8 mouse cellular contexts compared by ENCODE assay signal in the genomic region with DNA sequence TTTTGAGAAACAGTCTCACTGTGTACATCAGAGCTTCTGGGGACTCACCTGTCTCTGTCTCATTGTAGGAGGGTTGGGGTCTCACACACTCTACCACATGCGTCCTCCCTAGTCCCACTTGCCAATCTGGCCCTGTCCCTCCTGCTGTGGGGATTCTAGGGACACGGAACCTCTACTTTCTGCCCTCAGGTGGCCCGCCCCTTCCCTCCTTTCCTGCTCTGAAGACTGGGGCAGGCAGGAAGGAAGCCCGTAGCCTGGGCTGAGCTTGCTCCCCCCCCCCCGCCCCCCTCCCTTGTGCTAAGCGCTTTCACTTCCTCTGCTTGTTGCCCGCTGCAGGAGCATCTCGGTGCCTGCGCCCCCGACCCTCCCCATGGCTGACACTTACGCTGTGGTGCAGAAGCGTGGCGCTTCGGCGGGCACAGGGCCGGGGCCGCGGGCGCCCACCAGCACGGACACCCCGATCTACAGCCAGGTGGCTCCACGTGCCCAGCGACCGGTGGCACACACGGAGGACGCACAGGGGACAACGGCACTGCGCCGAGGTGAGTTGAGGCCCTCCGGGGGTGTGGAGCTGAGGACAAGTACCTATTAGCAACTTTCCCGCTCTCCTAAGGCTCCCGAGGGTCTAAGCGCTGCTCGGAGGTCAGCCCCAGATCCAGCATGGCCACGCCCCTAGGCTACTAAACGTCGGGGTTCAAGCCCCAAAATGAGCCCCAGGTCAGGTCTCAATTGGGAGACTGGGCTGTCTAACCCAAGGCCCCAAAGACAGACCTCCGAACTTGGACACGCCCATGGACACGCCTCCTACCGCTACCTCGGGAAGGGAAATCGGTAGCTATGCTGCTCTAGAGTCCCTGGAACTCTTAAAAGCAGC. TPM values are rescaled to one million over a fixed set of nuclear protein-coding genes. Genes with fewer than 3 reads are reported as not detected.
DNase-seq lines count a peak whose midpoint lies in the region; ATAC-seq and TF ChIP-seq lines count a peak whose summit lies in the region.

No protein-coding gene starts in this region.

- 0 out of 2 replicates have a peak, but pooled peaks cover 3% of the 10 kb centered on the region for H3K4me1 ChIP-seq in embryonic facial prominence, embryonic 14.5 days (ENCODE audit: control insufficient read depth, insufficient read depth, low read length)
- H3K4me1 ChIP-seq in heart, embryonic 15.5 days (replicated peaks) = peaks cover 9% of the 10 kb centered on the region
- peaks cover 79% of the 10 kb centered on the region for H3K4me1 ChIP-seq in megakaryocyte, embryonic 14.5 days
- H3K4me1 ChIP-seq in spleen, adult 2 months (ENCODE audit: control insufficient read depth, insufficient read depth, insufficient read length) = peaks cover 6% of the 10 kb centered on the region; the same call in 1 of the 2 replicates

- H3K9me3 ChIP-seq in embryonic facial prominence, embryonic 14.5 days (ENCODE audit: control insufficient read depth, low read length) = no peaks in the 10 kb centered on the region
- H3K9me3 ChIP-seq in heart, embryonic 15.5 days (replicated peaks) = no peaks in the 10 kb centered on the region
- H3K9me3 ChIP-seq in megakaryocyte, embryonic 14.5 days = no peaks in the 10 kb centered on the region

- TF ChIP-seq CTCF in spleen, adult 2 months (IDR thresholded peaks at IDR 0.05; ENCODE audit: extremely low read depth, insufficient read depth, insufficient read length, insufficient replicate concordance) = 0 out of 2 replicates have a peak, but pooled peaks have one; percentile 1

- peaks cover 7% of the 10 kb centered on the region; the same call in 1 of the 2 replicates for H3K27me3 ChIP-seq in embryonic facial prominence, embryonic 14.5 days (replicated peaks; ENCODE audit: control insufficient read depth, insufficient read depth, low read length)
- H3K27me3 ChIP-seq in heart, embryonic 15.5 days = no peaks in the 10 kb centered on the region
- H3K27me3 ChIP-seq in megakaryocyte, embryonic 14.5 days (replicated peaks) = no peaks in the 10 kb centered on the region
- no peaks in the 10 kb centered on the region for H3K27me3 ChIP-seq in spleen, adult 2 months (ENCODE audit: control insufficient read depth, insufficient read depth, low read length)

- 1% methylated on average over 38 of the region's 43 CpGs for WGBS in embryonic facial prominence, embryonic 14.5 days
- WGBS in heart, embryonic 15.5 days = under 1% methylated on average over 42 of the region's 43 CpGs
- WGBS in spleen, adult 2 months = under 1% methylated on average over 42 of the region's 43 CpGs

- peak overlapping the region; percentile 97 for H3K4me2 ChIP-seq in embryonic facial prominence, embryonic 14.5 days (ENCODE audit: low read depth, low read length)
- peak overlapping the region; percentile 97 for H3K4me2 ChIP-seq in heart, embryonic 15.5 days

- peak overlapping the region; percentile 63 for H3K9ac ChIP-seq in embryonic facial prominence, embryonic 14.5 days (ENCODE audit: low read depth, low read length)
- peak overlapping the region; percentile 68 for H3K9ac ChIP-seq in heart, embryonic 15.5 days

- peak; percentile 76 for ATAC-seq in embryonic facial prominence, embryonic 14.5 days (ENCODE audit: low read depth)
- peak; percentile 65 for ATAC-seq in heart, embryonic 15.5 days (replicated peaks; ENCODE audit: insufficient number of reproducible peaks, insufficient read depth, low FRiP score, low read depth)

- no peak overlapping the region for H3K27ac ChIP-seq in embryonic facial prominence, embryonic 14.5 days (replicated peaks; ENCODE audit: low read depth, low read length)
- peak overlapping the region; percentile 47 for H3K27ac ChIP-seq in heart, embryonic 15.5 days
- H3K27ac ChIP-seq in spleen, adult 2 months (ENCODE audit: insufficient read depth, low read length) = peak overlapping the region; percentile 91

- peak; percentile 93 for DNase-seq in A20 (ENCODE audit: low read depth, low spot score)
- DNase-seq in MEL-GATA-1-ER (ENCODE audit: extremely low read depth, low read depth) = peak; percentile 80
- DNase-seq in embryonic facial prominence, embryonic 14.5 days (ENCODE audit: low spot score) = peak; percentile 48
- peak; percentile 51 to 61 for DNase-seq in kidney, postnatal 25 days
- DNase-seq in spleen, adult 2 months (ENCODE audit: low read depth in 1 of 2, low spot score in 2 of 2) = peak; percentile 64 to 78
- no peak for DNase-seq in frontal cortex, postnatal 14 days (ENCODE audit: low spot score in 2 of 2)

- H3K36me3 ChIP-seq in embryonic facial prominence, embryonic 14.5 days (ENCODE audit: control insufficient read depth, insufficient read depth, low read length) = no peaks in the 10 kb centered on the region
- no peaks in the 10 kb centered on the region for H3K36me3 ChIP-seq in heart, embryonic 15.5 days
- H3K36me3 ChIP-seq in megakaryocyte, embryonic 14.5 days (replicated peaks; ENCODE audit: low read length) = peaks cover 64% of the 10 kb centered on the region
- peaks cover 2% of the 10 kb centered on the region; the same call in 1 of the 2 replicates for H3K36me3 ChIP-seq in spleen, adult 2 months (ENCODE audit: control insufficient read depth, insufficient read depth, low read length)

- peak overlapping the region; percentile 53 for H3K4me3 ChIP-seq in embryonic facial prominence, embryonic 14.5 days (ENCODE audit: low read depth, low read length)
- peak overlapping the region; percentile 64 for H3K4me3 ChIP-seq in heart, embryonic 15.5 days
- H3K4me3 ChIP-seq in megakaryocyte, embryonic 14.5 days (replicated peaks) = peak overlapping the region; percentile 100
- peak overlapping the region; percentile 80 for H3K4me3 ChIP-seq in spleen, adult 2 months (ENCODE audit: extremely low read depth, insufficient read depth, insufficient read length)

- TF ChIP-seq POLR2A in spleen, adult 2 months (IDR thresholded peaks at IDR 0.05; ENCODE audit: low read depth, low read length) = peak; percentile 49; the same call in 1 of the 2 replicates

RNA-seq across cellular contexts. Expression of a gene that starts 13.1 kb away (rescaled TPM):
- polyA plus RNA-seq in embryonic facial prominence, embryonic 14.5 days (2014; fragmentation: Nextera tagmentation; extraction: Ambion mirVana) = 18.1 and 19.4 TPM in 2 replicates
- 12.0 and 17.9 TPM in 2 replicates for polyA plus RNA-seq in heart, embryonic 15.5 days (2015; fragmentation: Nextera tagmentation; extraction: Ambion mirVana)
- 398 and 732 TPM in 2 replicates for polyA plus RNA-seq in megakaryocyte, embryonic 14.5 days (2012; ENCODE audit: insufficient read depth, low replicate concordance)
- polyA plus RNA-seq in spleen, adult 2 months (2012; rRNA removed) = 587 and 1,136 TPM in 2 replicates

RNA-seq across cellular contexts. Expression of a gene that starts 25.5 kb away (rescaled TPM):
- polyA plus RNA-seq in embryonic facial prominence, embryonic 14.5 days (2014; fragmentation: Nextera tagmentation; extraction: Ambion mirVana) = not detected in 2 replicates
- not detected in 2 replicates for polyA plus RNA-seq in heart, embryonic 15.5 days (2015; fragmentation: Nextera tagmentation; extraction: Ambion mirVana)
- polyA plus RNA-seq in megakaryocyte, embryonic 14.5 days (2012; ENCODE audit: insufficient read depth, low replicate concordance) = 0.17 TPM in 1 of 2 replicates, not detected in the other
- 0.12 TPM in 1 of 2 replicates, not detected in the other for polyA plus RNA-seq in spleen, adult 2 months (2012; rRNA removed)

RNA-seq across cellular contexts. Expression of a gene that starts 33.0 kb away (rescaled TPM):
- polyA plus RNA-seq in embryonic facial prominence, embryonic 14.5 days (2014; fragmentation: Nextera tagmentation; extraction: Ambion mirVana) = 71.5 and 74.6 TPM in 2 replicates
- polyA plus RNA-seq in heart, embryonic 15.5 days (2015; fragmentation: Nextera tagmentation; extraction: Ambion mirVana) = 50.2 and 63.2 TPM in 2 replicates
- polyA plus RNA-seq in megakaryocyte, embryonic 14.5 days (2012; ENCODE audit: insufficient read depth, low replicate concordance) = 11.7 and 61.2 TPM in 2 replicates
- polyA plus RNA-seq in spleen, adult 2 months (2012; rRNA removed) = 40.7 and 49.2 TPM in 2 replicates

RNA-seq across cellular contexts. Expression of a gene that starts 33.2 kb away (rescaled TPM):
- 49.1 and 53.0 TPM in 2 replicates for polyA plus RNA-seq in embryonic facial prominence, embryonic 14.5 days (2014; fragmentation: Nextera tagmentation; extraction: Ambion mirVana)
- 41.4 and 44.3 TPM in 2 replicates for polyA plus RNA-seq in heart, embryonic 15.5 days (2015; fragmentation: Nextera tagmentation; extraction: Ambion mirVana)
- 10.1 and 36.5 TPM in 2 replicates for polyA plus RNA-seq in megakaryocyte, embryonic 14.5 days (2012; ENCODE audit: insufficient read depth, low replicate concordance)
- 19.2 and 25.7 TPM in 2 replicates for polyA plus RNA-seq in spleen, adult 2 months (2012; rRNA removed)

Comparison
In these comparisons a context has a peak if more than half of its experiments do, and no peak if none do; other contexts are left out.
1. DNase-seq: peak in A20 (single experiment), MEL-GATA-1-ER (single experiment), embryonic facial prominence, embryonic 14.5 days (single experiment), kidney, postnatal 25 days (2 of 2) and spleen, adult 2 months (2 of 2); none in frontal cortex, postnatal 14 days (0 of 2).
2. RNA of a gene that starts 13.1 kb away (polyA plus RNA-seq): 398 to 732 TPM in megakaryocyte, embryonic 14.5 days and 587 to 1,136 TPM in spleen, adult 2 months; 18.1 to 19.4 TPM in embryonic facial prominence, embryonic 14.5 days and 12.0 to 17.9 TPM in heart, embryonic 15.5 days; every median in the first group is over 10 times any median in the second.
3. Peak in every context shown above with its lines, with median percentiles within 50 percentile points of each other: H3K4me3 ChIP-seq.